ENCODE assay signal across 9 mouse cellular contexts in the genomic region with DNA sequence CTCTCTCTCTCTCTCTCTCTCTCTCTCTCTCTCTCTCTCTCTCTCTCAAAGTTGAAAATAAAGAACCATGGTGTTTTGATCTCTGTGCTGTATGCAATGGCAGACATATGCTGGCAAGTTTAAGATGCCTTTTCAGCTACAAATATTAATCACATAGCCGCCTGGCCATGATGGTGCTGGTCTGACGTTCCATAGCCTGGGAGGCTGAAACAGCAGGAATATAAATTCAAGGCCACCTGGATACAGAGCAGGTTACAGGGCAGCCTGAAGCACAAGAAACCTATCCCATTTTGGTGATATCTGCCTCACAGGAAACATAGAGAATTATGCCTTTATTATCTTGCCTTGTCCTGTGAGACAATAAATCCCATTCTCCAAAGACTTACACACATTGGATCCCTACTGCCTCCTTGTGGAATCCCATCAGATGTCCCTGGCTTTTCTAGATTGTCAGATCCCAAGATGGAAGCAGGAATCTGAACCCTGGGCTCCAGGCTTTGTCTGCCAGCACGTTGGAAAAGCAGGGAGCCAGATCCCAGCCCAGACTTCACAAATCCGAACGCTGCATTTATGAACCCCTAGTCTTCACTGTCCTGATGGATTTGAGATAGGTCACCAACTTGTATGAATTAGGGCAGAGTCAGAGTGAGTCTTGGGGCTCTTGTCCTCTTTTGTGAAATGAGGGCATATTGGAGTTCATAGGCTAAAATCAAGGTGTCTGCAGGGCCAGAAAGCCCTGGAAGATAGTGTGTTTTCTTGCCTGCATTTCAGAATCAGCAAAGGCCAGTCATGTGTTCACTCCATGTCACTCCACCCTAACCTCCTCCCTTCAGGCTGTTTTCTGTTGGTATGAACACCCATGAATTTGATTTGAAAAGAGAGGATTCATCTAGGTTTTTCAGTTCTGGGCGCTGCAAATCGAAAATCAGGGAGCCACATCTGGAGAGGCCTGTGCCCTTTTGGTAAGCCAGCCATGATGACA. TPM values are rescaled to one million over a fixed set of nuclear protein-coding genes. Genes with fewer than 3 reads are reported as not detected.
DNase-seq lines count a peak whose midpoint lies in the region; ATAC-seq and TF ChIP-seq lines count a peak whose summit lies in the region.
"Had no signal": no experiment of that assay in that cellular context is flagged by ENCODE, and none has a peak within 500 bp of the region (broad histone marks: within the 10 kb centered on the region; RNA-seq: fewer than 3 reads in every experiment).

No protein-coding gene starts in this region.

- no peaks in the 10 kb centered on the region for H3K79me2 ChIP-seq in myocyte (ENCODE audit: control insufficient read depth, insufficient read depth)

- H3K4me2 ChIP-seq in myocyte (ENCODE audit: low read depth), result peak overlapping the region; percentile 74
- H3K4me2 ChIP-seq: hindbrain, embryonic 14.5 days had no signal

- no peaks in the 10 kb centered on the region for H3K36me3 ChIP-seq in myocyte (ENCODE audit: control insufficient read depth, insufficient read depth)

- no peak overlapping the region for H3K27ac ChIP-seq in left cerebral cortex, adult 2 months
- H3K27ac ChIP-seq: hindbrain, embryonic 14.5 days had no signal

- no peak overlapping the region for H3ac ChIP-seq in myocyte (ENCODE audit: control insufficient read depth, insufficient read length)

- TF ChIP-seq POLR2A in myocyte (IDR thresholded peaks at IDR 0.05; ENCODE audit: insufficient read length, low read depth), result no peak

- TF ChIP-seq CTCF in left cerebral cortex, adult 2 months (IDR thresholded peaks at IDR 0.05), result peak; percentile 16

- peak; percentile 21 for DNase-seq in CD4-positive, CD25-positive, alpha-beta regulatory T cell, adult 2 months (ENCODE audit: low read depth, low spot score)
- DNase-seq in left cerebral cortex, adult 2 months (ENCODE audit: extremely low spot score in 1 of 2, low spot score in 2 of 2), result no peak
- no peak for DNase-seq in left cerebral cortex, adult 9 months (ENCODE audit: low spot score in 2 of 2)
- DNase-seq in induced T-regulatory cell, adult 2 months (ENCODE audit: low read depth), result peak; percentile 56
- no peak for DNase-seq in kidney, adult 9 months
- DNase-seq in right cerebral cortex, postnatal 25 days, result no peak

- no peaks in the 10 kb centered on the region for H3K27me3 ChIP-seq in myocyte (ENCODE audit: control insufficient read depth, insufficient read depth, insufficient read length)

- no peak overlapping the region for H3K4me3 ChIP-seq in left cerebral cortex, adult 2 months
- H3K4me3 ChIP-seq in myocyte, result peak overlapping the region; percentile 1

- ATAC-seq in CD4-positive, CD25-positive, alpha-beta regulatory T cell, adult 4 months, result no peak

- intact Hi-C loops in left cerebral cortex, adult 2 months (cut with DNase I), result no loop called here

TF ChIP-seq in myocyte, 11 proteins besides CTCF, POLR2A, EP300 and RAD21:
- TF ChIP-seq POLR2AphosphoS2 (IDR thresholded peaks at IDR 0.05; ENCODE audit: insufficient read length, low read depth) (no peak), SRF (IDR thresholded peaks at IDR 0.05; ENCODE audit: control insufficient read depth, insufficient read length, low read depth) (no peak), E2F4 (IDR thresholded peaks at IDR 0.05; ENCODE audit: insufficient read depth) (no peak), MYOG (IDR thresholded peaks at IDR 0.05; ENCODE audit: control insufficient read depth in 1 of 3, insufficient read depth in 1 of 3, insufficient read length in 2 of 3, low read depth in 2 of 3) (no peak), CEBPB (IDR thresholded peaks at IDR 0.05; ENCODE audit: insufficient read depth, poor library complexity, severe bottlenecking) (no peak)

RNA-seq across cellular contexts. Expression of a gene that starts 5.1 kb away (rescaled TPM):
- polyA plus RNA-seq in CD4-positive, CD25-positive, alpha-beta regulatory T cell, adult 4 months (2017; shearing (Covaris generic)), result 10 to 100 TPM; 55.6 to 61.4 TPM
- 10 to 100 TPM; 19.1 to 20.6 TPM for total RNA-seq in left cerebral cortex, adult 2 months (2021)
- polyA plus RNA-seq in myocyte (2012; fragmentation: generic; extraction: Trizol), result 11.8 TPM

Comparison
In these comparisons a context has a peak if more than half of its experiments do, and no peak if none do; other contexts are left out.
1. DNase-seq: peak in CD4-positive, CD25-positive, alpha-beta regulatory T cell, adult 2 months (single experiment) and induced T-regulatory cell, adult 2 months (single experiment); none in left cerebral cortex, adult 2 months (0 of 2), left cerebral cortex, adult 9 months (0 of 2), kidney, adult 9 months (single experiment) and right cerebral cortex, postnatal 25 days (single experiment).